Mouse (Mus musculus) CD4-positive helper T cell, adult 2 months (primary cell): ENCODE results near the gene Acot7.

ENCODE experiments used
- DNase-seq: peaks from one replicate; pipeline ENCODE4 v3.0.0-alpha.2; 2012; ENCODE audit warnings: low read depth, missing footprints, low spot score

The Acot7 gene

GRCm38 (mm10) chr4:152178916-152179705 is 1.2 kb downstream of the Acot7 start:
- DNase-seq: peak; percentile 68

GRCm38 (mm10) chr4:152179946-152180660 is 2.2 kb downstream of the Acot7 start:
- DNase-seq: no peak

- no peak for DNase-seq
Measured at GRCm38 (mm10) chr4:152182205-152182604, 4.3 kb downstream of the Acot7 start.

GRCm38 (mm10) chr4:152184353-152185035 is 6.6 kb downstream of the Acot7 start:
- peak; percentile 67 for DNase-seq

GRCm38 (mm10) chr4:152185137-152185509 is 7.2 kb downstream of the Acot7 start:
- peak; percentile 76 for DNase-seq

- peak; percentile 84 for DNase-seq
Measured at GRCm38 (mm10) chr4:152185510-152186204, 7.7 kb downstream of the Acot7 start.

- DNase-seq: peak; percentile 63
Measured at GRCm38 (mm10) chr4:152186205-152187082, 8.5 kb downstream of the Acot7 start.

- peak; percentile 39 for DNase-seq
Measured at GRCm38 (mm10) chr4:152187142-152187541, 9.2 kb downstream of the Acot7 start.

- peak; percentile 63 for DNase-seq
Measured at GRCm38 (mm10) chr4:152188651-152189050, 10.7 kb downstream of the Acot7 start.

GRCm38 (mm10) chr4:152189071-152189470 is 11.1 kb downstream of the Acot7 start:
- peak; percentile 66 for DNase-seq

GRCm38 (mm10) chr4:152189691-152190090 is 11.8 kb downstream of the Acot7 start:
- DNase-seq: peak; percentile 47

GRCm38 (mm10) chr4:152190096-152190653 is 12.2 kb downstream of the Acot7 start:
- DNase-seq: no peak

GRCm38 (mm10) chr4:152190701-152191100 is 12.8 kb downstream of the Acot7 start:
- DNase-seq: no peak

GRCm38 (mm10) chr4:152192569-152192968 is 14.6 kb downstream of the Acot7 start:
- DNase-seq: no peak

- no peak for DNase-seq
Measured at GRCm38 (mm10) chr4:152194476-152195175, 16.7 kb downstream of the Acot7 start.

GRCm38 (mm10) chr4:152196276-152196675 is 18.3 kb downstream of the Acot7 start:
- no peak for DNase-seq

- peak; percentile 79 for DNase-seq
Measured at GRCm38 (mm10) chr4:152197545-152197944, 19.6 kb downstream of the Acot7 start.

GRCm38 (mm10) chr4:152199617-152200016 is 21.7 kb downstream of the Acot7 start:
- DNase-seq: no peak

GRCm38 (mm10) chr4:152201492-152201891 is 23.6 kb downstream of the Acot7 start:
- no peak for DNase-seq

- no peak for DNase-seq
Measured at GRCm38 (mm10) chr4:152202418-152202817, 24.5 kb downstream of the Acot7 start.
